Mouse (Mus musculus): Measurements from ENCODE around the gene Arhgef40. TPM values are rescaled to one million over a fixed set of nuclear protein-coding genes. Genes with fewer than 3 reads are reported as not detected.

The Arhgef40 gene
- polyA plus RNA-seq, 1 experiment from 2014 or later, result 70.4 TPM

- H3K27me3 ChIP-seq (replicated peaks; ENCODE audit: control insufficient read depth, insufficient read depth, low read length), result no peaks in the 10 kb centered on the region
- H3K27ac ChIP-seq (ENCODE audit: low read length), result no peak overlapping the region
Measured at GRCm38 (mm10) chr14:51996231-51996841, 11.8 kb downstream of the Arhgef40 start.

GRCm38 (mm10) chr14:51996866-51997265 is 12.3 kb downstream of the Arhgef40 start:
- H3K36me3 ChIP-seq (ENCODE audit: control insufficient read depth, insufficient read depth), result peaks cover 25% of the 10 kb centered on the region
- ATAC-seq, result peak; percentile 30; the same call in 1 of the 2 replicates
- WGBS, result 41% methylated on average over 17 of the region's 17 CpGs

More at GRCm38 (mm10) chr14:51996231-51996841, 11.8 kb downstream of the Arhgef40 start:
- Histone ChIP-seq H3K4me1 (replicated peaks; ENCODE audit: control insufficient read depth, insufficient read depth, low read length) (0 out of 2 replicates have a peak, but pooled peaks cover 2% of the 10 kb centered on the region), H3K9ac (replicated peaks; ENCODE audit: low read depth, low read length) (no peak overlapping the region), H3K4me3 (replicated peaks; ENCODE audit: low read length) (no peak overlapping the region), H3K4me2 (ENCODE audit: low read length) (no peak overlapping the region), H3K9me3 (ENCODE audit: control insufficient read depth, low read length) (no peaks in the 10 kb centered on the region), H3K36me3 (ENCODE audit: control insufficient read depth, insufficient read depth) (peaks cover 24% of the 10 kb centered on the region)
- 85% methylated on average over 13 of the region's 13 CpGs for WGBS
- ATAC-seq, result 0 out of 2 replicates have a peak, but pooled peaks have one; percentile 13

GRCm38 (mm10) chr14:51997483-51997882 is 13.0 kb downstream of the Arhgef40 start:
- no peaks in the 10 kb centered on the region for H3K9me3 ChIP-seq (ENCODE audit: control insufficient read depth, low read length)
- no peak for ATAC-seq
- H3K4me2 ChIP-seq (ENCODE audit: low read length), result no peak overlapping the region
- no peak overlapping the region for H3K27ac ChIP-seq (ENCODE audit: low read length)
- 91% methylated on average over 14 of the region's 14 CpGs for WGBS
- no peaks in the 10 kb centered on the region for H3K27me3 ChIP-seq (replicated peaks; ENCODE audit: control insufficient read depth, insufficient read depth, low read length)
- H3K4me3 ChIP-seq (replicated peaks; ENCODE audit: low read length), result no peak overlapping the region
- H3K9ac ChIP-seq (replicated peaks; ENCODE audit: low read depth, low read length), result no peak overlapping the region
- H3K36me3 ChIP-seq (ENCODE audit: control insufficient read depth, insufficient read depth), result peaks cover 26% of the 10 kb centered on the region
- H3K4me1 ChIP-seq (replicated peaks; ENCODE audit: control insufficient read depth, insufficient read depth, low read length), result 0 out of 2 replicates have a peak, but pooled peaks cover 2% of the 10 kb centered on the region

More at GRCm38 (mm10) chr14:51996866-51997265, 12.3 kb downstream of the Arhgef40 start:
- no peaks in the 10 kb centered on the region for H3K9me3 ChIP-seq (ENCODE audit: control insufficient read depth, low read length)
- no peaks in the 10 kb centered on the region for H3K27me3 ChIP-seq (replicated peaks; ENCODE audit: control insufficient read depth, insufficient read depth, low read length)
- no peak overlapping the region for H3K9ac ChIP-seq (replicated peaks; ENCODE audit: low read depth, low read length)
- H3K4me1 ChIP-seq (replicated peaks; ENCODE audit: control insufficient read depth, insufficient read depth, low read length), result 0 out of 2 replicates have a peak, but pooled peaks cover 2% of the 10 kb centered on the region
- H3K27ac ChIP-seq (ENCODE audit: low read length), result no peak overlapping the region
- no peak overlapping the region for H3K4me3 ChIP-seq (replicated peaks; ENCODE audit: low read length)
- no peak overlapping the region for H3K4me2 ChIP-seq (ENCODE audit: low read length)

GRCm38 (mm10) chr14:52003981-52004495 is 19.5 kb downstream of the Arhgef40 start:
- peaks cover 26% of the 10 kb centered on the region; the same call in 1 of the 2 replicates for H3K36me3 ChIP-seq (ENCODE audit: control insufficient read depth, insufficient read depth)

GRCm38 (mm10) chr14:52005141-52005540 is 20.6 kb downstream of the Arhgef40 start:
- H3K4me1 ChIP-seq (replicated peaks; ENCODE audit: control insufficient read depth, insufficient read depth, low read length), result peaks cover 48% of the 10 kb centered on the region
- no peak for ATAC-seq
- peaks cover 27% of the 10 kb centered on the region; the same call in 1 of the 2 replicates for H3K36me3 ChIP-seq (ENCODE audit: control insufficient read depth, insufficient read depth)
- no peak overlapping the region for H3K4me3 ChIP-seq (replicated peaks; ENCODE audit: low read length)
- H3K27me3 ChIP-seq (replicated peaks; ENCODE audit: control insufficient read depth, insufficient read depth, low read length), result no peaks in the 10 kb centered on the region
- 59% methylated on average over 7 of the region's 7 CpGs for WGBS
- no peaks in the 10 kb centered on the region for H3K9me3 ChIP-seq (ENCODE audit: control insufficient read depth, low read length)
- no peak overlapping the region for H3K9ac ChIP-seq (replicated peaks; ENCODE audit: low read depth, low read length)
- H3K27ac ChIP-seq (ENCODE audit: low read length), result peak overlapping the region; percentile 85
- no peak overlapping the region for H3K4me2 ChIP-seq (ENCODE audit: low read length)

More at GRCm38 (mm10) chr14:52003981-52004495, 19.5 kb downstream of the Arhgef40 start:
- Histone ChIP-seq H3K4me1 (replicated peaks; ENCODE audit: control insufficient read depth, insufficient read depth, low read length) (peaks cover 37% of the 10 kb centered on the region), H3K4me2 (ENCODE audit: low read length) (peak overlapping the region; percentile 57), H3K27ac (ENCODE audit: low read length) (peak overlapping the region; percentile 85), H3K9me3 (ENCODE audit: control insufficient read depth, low read length) (no peaks in the 10 kb centered on the region), H3K4me3 (replicated peaks; ENCODE audit: low read length) (peak overlapping the region; percentile 32), H3K27me3 (replicated peaks; ENCODE audit: control insufficient read depth, insufficient read depth, low read length) (no peaks in the 10 kb centered on the region), H3K9ac (replicated peaks; ENCODE audit: low read depth, low read length) (peak overlapping the region; percentile 47)
- WGBS, result 5% methylated on average over 16 of the region's 16 CpGs
- peak; percentile 89 for ATAC-seq

GRCm38 (mm10) chr14:52005616-52006015 is 21.1 kb downstream of the Arhgef40 start:
- no peak for ATAC-seq
- H3K4me1 ChIP-seq (replicated peaks; ENCODE audit: control insufficient read depth, insufficient read depth, low read length), result peaks cover 52% of the 10 kb centered on the region

GRCm38 (mm10) chr14:52006241-52006640 is 21.7 kb downstream of the Arhgef40 start:
- Histone ChIP-seq H3K4me1 (replicated peaks; ENCODE audit: control insufficient read depth, insufficient read depth, low read length) (peaks cover 58% of the 10 kb centered on the region), H3K4me3 (replicated peaks; ENCODE audit: low read length) (no peak overlapping the region), H3K36me3 (ENCODE audit: control insufficient read depth, insufficient read depth) (peaks cover 27% of the 10 kb centered on the region; the same call in 1 of the 2 replicates), H3K9me3 (ENCODE audit: control insufficient read depth, low read length) (no peaks in the 10 kb centered on the region), H3K4me2 (ENCODE audit: low read length) (no peak overlapping the region), H3K9ac (replicated peaks; ENCODE audit: low read depth, low read length) (no peak overlapping the region), H3K27me3 (replicated peaks; ENCODE audit: control insufficient read depth, insufficient read depth, low read length) (no peaks in the 10 kb centered on the region), H3K27ac (ENCODE audit: low read length) (no peak overlapping the region)
- ATAC-seq, result no peak
- 66% methylated on average over 8 of the region's 8 CpGs for whole genome bisulfite sequencing

More at GRCm38 (mm10) chr14:52005616-52006015, 21.1 kb downstream of the Arhgef40 start:
- H3K9ac ChIP-seq (replicated peaks; ENCODE audit: low read depth, low read length), result no peak overlapping the region
- 65% methylated on average over 6 of the region's 6 CpGs for WGBS
- peak overlapping the region; percentile 16; the same call in 1 of the 2 replicates for H3K27ac ChIP-seq (ENCODE audit: low read length)
- peaks cover 27% of the 10 kb centered on the region; the same call in 1 of the 2 replicates for H3K36me3 ChIP-seq (ENCODE audit: control insufficient read depth, insufficient read depth)
- no peak overlapping the region for H3K4me3 ChIP-seq (replicated peaks; ENCODE audit: low read length)
- no peaks in the 10 kb centered on the region for H3K27me3 ChIP-seq (replicated peaks; ENCODE audit: control insufficient read depth, insufficient read depth, low read length)
- H3K9me3 ChIP-seq (ENCODE audit: control insufficient read depth, low read length), result no peaks in the 10 kb centered on the region
- no peak overlapping the region for H3K4me2 ChIP-seq (ENCODE audit: low read length)

- Histone ChIP-seq H3K4me3 (replicated peaks; ENCODE audit: low read length) (no peak overlapping the region), H3K27me3 (replicated peaks; ENCODE audit: control insufficient read depth, insufficient read depth, low read length) (no peaks in the 10 kb centered on the region), H3K36me3 (ENCODE audit: control insufficient read depth, insufficient read depth) (peaks cover 27% of the 10 kb centered on the region; the same call in 1 of the 2 replicates), H3K4me2 (ENCODE audit: low read length) (no peak overlapping the region), H3K4me1 (replicated peaks; ENCODE audit: control insufficient read depth, insufficient read depth, low read length) (peaks cover 63% of the 10 kb centered on the region), H3K9ac (replicated peaks; ENCODE audit: low read depth, low read length) (no peak overlapping the region), H3K27ac (ENCODE audit: low read length) (no peak overlapping the region), H3K9me3 (ENCODE audit: control insufficient read depth, low read length) (no peaks in the 10 kb centered on the region)
- WGBS, result 92% methylated on average over 23 of the region's 23 CpGs
- ATAC-seq, result no peak
Measured at GRCm38 (mm10) chr14:52006771-52007170, 22.3 kb downstream of the Arhgef40 start.

Measured in forebrain, embryonic 16.5 days (tissue).